Mouse (Mus musculus) lung, embryonic 14.5 days (tissue): ENCODE measurements around the gene Akap7. TPM values are rescaled to one million over a fixed set of nuclear protein-coding genes. Genes with fewer than 3 reads are reported as not detected.
"Not testable (repeated sequence)": the region's sequence is repeated elsewhere in the genome, so short reads cannot be mapped to it uniquely, and the experiment has no call there.

ENCODE experiments used
- ATAC-seq: fragments of 200-750 bp; cut with Nextera tagmentation; 2 replicates; pipeline ENCODE4 v1.8.0; 2017; ENCODE audit warnings: mild to moderate bottlenecking, moderate TSS enrichment, moderate library complexity; ENCODE audit not compliant: insufficient read depth
- DNase-seq: peaks from one replicate; pipeline ENCODE4 v3.0.0-alpha.2; 2015
- H3K27ac ChIP-seq: fragments of 300-500 bp; sonication (generic); 2 replicates; pipeline ENCODE4 v1.5.1; 2014; ENCODE audit warnings: low read depth, mild to moderate bottlenecking, moderate library complexity
- H3K27me3 ChIP-seq: fragments of 300-500 bp; sonication (generic); 2 replicates; pipeline ENCODE4 v1.6.1; 2014; ENCODE audit warnings: low read length, control low read depth; ENCODE audit not compliant: insufficient read depth
- H3K36me3 ChIP-seq: fragments of 300-500 bp; sonication (generic); 2 replicates; pipeline ENCODE4 v1.6.1; 2014; ENCODE audit warnings: control low read depth; ENCODE audit not compliant: insufficient read depth
- H3K4me1 ChIP-seq: fragments of 300-500 bp; sonication (generic); 2 replicates; pipeline ENCODE4 v1.6.1; 2014; ENCODE audit warnings: antibody characterized with exemption, control low read depth; ENCODE audit not compliant: insufficient read depth
- H3K4me2 ChIP-seq: fragments of 300-500 bp; sonication (generic); 2 replicates; pipeline ENCODE4 v1.6.1; 2014; ENCODE audit warnings: mild to moderate bottlenecking
- H3K4me3 ChIP-seq: fragments of 300-500 bp; sonication (generic); 2 replicates; pipeline ENCODE4 v1.5.1; 2014; ENCODE audit warnings: low read depth, low read length
- H3K9ac ChIP-seq: fragments of 300-500 bp; sonication (generic); 2 replicates; pipeline ENCODE4 v1.6.1; 2014
- H3K9me3 ChIP-seq: fragments of 300-500 bp; sonication (generic); 2 replicates; pipeline ENCODE4 v1.6.1; 2016; ENCODE audit warnings: low read depth, low read length, control low read depth
- CTCF ChIP-seq: IDR thresholded peaks from 2 replicates; pipeline ENCODE4 v1.5.1; 2016; ENCODE audit warnings: antibody characterized with exemption, low read depth
- WGBS: fragments of 180-500 bp; shearing (Covaris S2); extraction: QIAGEN DNeasy Blood & Tissue Kit; methylation state at CpG from one replicate; pipeline ENCODE4 v1.1.7; 2014; 5-methylcytosine and 5-hydroxymethylcytosine counted together
- polyA plus RNA-seq: library from polyadenylated mRNA; unstranded; fragments of >200 nt; fragmentation: Nextera tagmentation; extraction: Ambion mirVana; gene quantifications from 2 replicates; pipeline ENCODE4 v1.2.1, GENCODE M21; 2014

The Akap7 gene
- polyA plus RNA-seq, 1 experiment from 2014 or later = 27.7 TPM

DNA sequence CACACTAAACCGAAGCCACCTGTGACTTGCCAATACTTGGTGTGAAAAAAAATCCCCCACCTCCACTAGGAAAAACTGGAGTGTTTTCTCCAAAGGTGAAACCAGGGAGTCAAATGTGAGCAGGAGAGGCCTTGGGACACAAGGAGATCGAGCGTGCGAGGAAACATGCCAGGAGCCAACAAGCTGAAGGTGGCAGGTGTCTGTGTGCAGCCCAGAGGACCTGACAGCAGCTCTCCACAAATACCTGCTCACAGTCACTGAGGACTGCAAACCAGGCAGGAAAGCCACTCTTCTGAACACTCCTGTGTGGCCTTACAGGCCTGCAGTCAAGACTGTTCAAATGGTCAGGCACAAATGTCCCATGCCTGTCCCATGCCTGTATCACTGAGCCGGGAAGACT is 130.4 kb downstream of the Akap7 start:
- TF ChIP-seq CTCF = no peak
- Histone ChIP-seq H3K4me2 (no peak overlapping the region), H3K9ac (no peak overlapping the region), H3K4me1 (no peaks in the 10 kb centered on the region), H3K27ac (no peak overlapping the region), H3K36me3 (no peaks in the 10 kb centered on the region), H3K4me3 (no peak overlapping the region), H3K9me3 (no peaks in the 10 kb centered on the region), H3K27me3 (no peaks in the 10 kb centered on the region)
- ATAC-seq (no peak), DNase-seq (no peak)
- WGBS = 93% methylated on average over 5 of the region's 5 CpGs

DNA sequence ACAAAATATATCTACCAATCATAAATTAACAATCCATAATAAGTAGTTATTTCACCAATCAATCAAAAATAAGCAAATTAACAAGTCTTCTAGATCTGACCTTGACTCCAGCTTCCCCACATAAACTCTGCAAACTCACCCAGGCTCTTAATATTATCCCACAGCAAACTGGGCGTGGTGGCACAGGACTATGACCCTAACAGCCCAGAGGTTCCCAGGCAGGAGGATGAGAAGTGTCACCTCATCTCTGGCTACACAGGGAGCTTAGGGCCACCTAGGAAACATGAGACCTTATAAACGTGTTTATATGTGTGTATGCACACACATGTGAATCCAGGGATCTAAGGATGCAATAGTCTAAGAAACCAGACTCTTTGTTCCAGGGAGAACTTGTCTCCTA is 132.8 kb downstream of the Akap7 start:
- Histone ChIP-seq H3K36me3 (no peaks in the 10 kb centered on the region), H3K4me2 (no peak overlapping the region), H3K27ac (no peak overlapping the region), H3K4me3 (no peak overlapping the region), H3K9ac (no peak overlapping the region), H3K4me1 (no peaks in the 10 kb centered on the region), H3K27me3 (no peaks in the 10 kb centered on the region), H3K9me3 (no peaks in the 10 kb centered on the region)
- WGBS = 73% methylated on average over 2 of the region's 2 CpGs
- DNase-seq (no peak), ATAC-seq (no peak)
- TF ChIP-seq CTCF = no peak

GRCm38 (mm10) chr10:25167365-25168194 is 140.1 kb downstream of the Akap7 start:
- no peak for TF ChIP-seq CTCF
- WGBS = 52% methylated on average over 6 of the region's 6 CpGs
- no peaks in the 10 kb centered on the region for H3K9me3 ChIP-seq
- H3K9ac ChIP-seq = no peak overlapping the region
- H3K36me3 ChIP-seq = no peaks in the 10 kb centered on the region
- DNase-seq (peak; percentile 13), ATAC-seq (0 out of 2 replicates have a peak, but pooled peaks have one; percentile 24)
- no peaks in the 10 kb centered on the region for H3K4me1 ChIP-seq
- H3K27ac ChIP-seq = no peak overlapping the region
- no peak overlapping the region for H3K4me3 ChIP-seq
- H3K27me3 ChIP-seq = no peaks in the 10 kb centered on the region
- no peak overlapping the region for H3K4me2 ChIP-seq

DNA sequence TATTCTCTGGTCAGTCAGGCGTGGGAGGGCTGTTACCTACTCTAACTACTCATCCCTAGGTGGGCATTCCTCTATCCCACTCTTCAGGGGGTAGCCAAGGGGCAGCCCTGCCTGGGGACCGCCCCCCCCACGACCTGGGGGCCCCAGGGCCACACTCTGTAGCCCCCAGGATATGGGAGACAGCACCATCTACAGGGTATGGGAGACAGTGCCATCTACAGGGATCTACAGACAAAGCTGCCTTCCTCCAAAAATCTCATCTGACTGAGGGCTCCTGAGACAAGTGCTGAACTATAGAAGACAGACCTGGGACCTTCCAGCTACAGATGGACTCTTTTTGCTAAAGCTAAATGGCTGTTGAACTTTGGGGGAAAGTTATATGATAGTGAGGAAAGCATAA is 144.2 kb downstream of the Akap7 start:
- not testable (repeated sequence) for ATAC-seq, H3K9ac ChIP-seq
- WGBS = 27% methylated on average over 3 of the region's 3 CpGs

DNA sequence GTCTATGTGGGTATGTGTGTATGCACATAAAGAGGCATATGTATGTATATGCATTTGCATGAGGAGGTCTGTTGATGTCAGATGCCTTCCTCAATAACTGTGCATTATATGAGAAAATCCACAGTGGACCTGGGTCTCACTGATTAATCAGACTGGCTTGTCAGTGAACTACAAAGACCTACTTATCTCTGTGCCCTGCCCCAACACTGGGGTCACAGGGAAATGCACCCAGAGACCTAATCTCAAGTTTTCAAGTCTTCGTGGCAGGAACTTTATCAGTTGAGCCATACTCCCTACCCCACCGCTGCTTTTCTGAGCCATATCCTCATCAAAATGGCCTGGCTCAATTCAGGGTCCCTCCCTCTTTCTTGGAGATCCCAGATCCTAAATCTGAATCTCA is 146.0 kb downstream of the Akap7 start:
- Histone ChIP-seq H3K36me3 (no peaks in the 10 kb centered on the region), H3K4me2 (no peak overlapping the region), H3K27ac (no peak overlapping the region), H3K9me3 (no peaks in the 10 kb centered on the region), H3K4me1 (no peaks in the 10 kb centered on the region), H3K27me3 (no peaks in the 10 kb centered on the region), H3K9ac (no peak overlapping the region), H3K4me3 (no peak overlapping the region)
- 30% methylated on average over 2 of the region's 2 CpGs for WGBS
- no peak for DNase-seq
- TF ChIP-seq CTCF = no peak
- no peak for ATAC-seq

More for the DNA sequence above, 144.2 kb downstream of the Akap7 start:
- H3K9me3 ChIP-seq, H3K36me3 ChIP-seq, H3K4me1 ChIP-seq, H3K27ac ChIP-seq, H3K4me2 ChIP-seq, H3K27me3 ChIP-seq, DNase-seq, H3K4me3 ChIP-seq: not testable (repeated sequence)

DNA sequence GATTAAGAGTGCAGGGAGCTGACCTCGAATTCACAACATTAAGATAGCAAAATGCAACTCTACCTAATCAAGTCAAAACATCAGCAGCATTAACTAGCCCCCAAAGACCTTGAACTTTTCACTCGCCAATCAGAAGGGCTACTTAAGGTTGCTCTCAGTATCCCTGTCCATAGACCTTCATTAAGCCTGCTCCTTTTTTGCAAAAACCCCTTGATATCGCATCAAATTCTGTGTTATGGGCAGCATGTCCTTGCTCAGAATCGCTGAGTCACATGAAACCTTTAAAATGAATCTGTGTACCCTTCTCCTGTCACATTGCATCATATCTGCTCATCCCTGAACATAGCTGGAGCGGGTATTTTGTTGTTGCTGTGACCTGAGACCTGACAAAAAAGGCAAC is 149.0 kb downstream of the Akap7 start:
- Histone ChIP-seq H3K9ac (no peak overlapping the region), H3K4me1 (no peaks in the 10 kb centered on the region), H3K27ac (no peak overlapping the region), H3K27me3 (no peaks in the 10 kb centered on the region), H3K36me3 (no peaks in the 10 kb centered on the region), H3K9me3 (no peaks in the 10 kb centered on the region), H3K4me3 (no peak overlapping the region), H3K4me2 (no peak overlapping the region)
- TF ChIP-seq CTCF = no peak
- WGBS = 73% methylated on average over 5 of the region's 5 CpGs
- no peak for ATAC-seq
- DNase-seq = no peak

- no peaks in the 10 kb centered on the region for H3K36me3 ChIP-seq
- TF ChIP-seq CTCF = no peak
- ATAC-seq = no peak
- no peaks in the 10 kb centered on the region for H3K4me1 ChIP-seq
- H3K9me3 ChIP-seq = no peaks in the 10 kb centered on the region
- H3K4me2 ChIP-seq = no peak overlapping the region
- DNase-seq = no peak
- no peaks in the 10 kb centered on the region for H3K27me3 ChIP-seq
- H3K27ac ChIP-seq = no peak overlapping the region
- no peak overlapping the region for H3K4me3 ChIP-seq
- no peak overlapping the region for H3K9ac ChIP-seq
These were observed 150.3 kb downstream of the Akap7 start for GRCm38 (mm10) chr10:25157339-25157738.

GRCm38 (mm10) chr10:25154225-25154624 is 153.4 kb downstream of the Akap7 start:
- no peak overlapping the region for H3K9ac ChIP-seq
- 64% methylated on average over 6 of the region's 6 CpGs for WGBS
- no peak for TF ChIP-seq CTCF
- no peaks in the 10 kb centered on the region for H3K9me3 ChIP-seq
- no peaks in the 10 kb centered on the region for H3K27me3 ChIP-seq
- DNase-seq = no peak
- no peak overlapping the region for H3K4me2 ChIP-seq
- H3K4me3 ChIP-seq = no peak overlapping the region
- H3K27ac ChIP-seq = no peak overlapping the region
- ATAC-seq = no peak
- no peaks in the 10 kb centered on the region for H3K36me3 ChIP-seq
- H3K4me1 ChIP-seq = no peaks in the 10 kb centered on the region
